Mouse (Mus musculus) adrenal gland, postnatal 36 days (tissue): ENCODE data around the gene Gopc. TPM values are rescaled to one million over a fixed set of nuclear protein-coding genes. Genes with fewer than 3 reads are reported as not detected.
"Not testable (repeated sequence)": the region's sequence is repeated elsewhere in the genome, so short reads cannot be mapped to it uniquely, and the experiment has no call there.

Source experiments
- DNase-seq, 2 experiments: peaks; one replicate each; pipeline ENCODE4 v3.0.0; 2021; ENCODE audit warnings: mixed read lengths in 1 of 2
- total RNA-seq, 2 experiments: library from RNA; stranded (reverse); gene quantifications; 2 replicates each; pipeline ENCODE4 v1.2.3; 2021

Gopc gene
- total RNA-seq, 2 experiments from 2014 or later: 23.3 to 27.3 TPM

GRCm38 (mm10) chr10:52387192-52387591 lies 5.3 kb upstream of the Gopc start:
- DNase-seq: no peak

- peak; percentile 56 to 68 for DNase-seq
Measured at GRCm38 (mm10) chr10:52384823-52385610, 3.1 kb upstream of the Gopc start.

GRCm38 (mm10) chr10:52383522-52383921 lies 1.6 kb upstream of the Gopc start:
- DNase-seq: no peak

- no peak for DNase-seq
Measured at GRCm38 (mm10) chr10:52383022-52383421, 1.1 kb upstream of the Gopc start.

- DNase-seq: no peak
Measured at GRCm38 (mm10) chr10:52381321-52381801, 563 bp downstream of the Gopc start.

GRCm38 (mm10) chr10:52377813-52378212 lies 4.1 kb downstream of the Gopc start:
- DNase-seq: no peak

GRCm38 (mm10) chr10:52376422-52376821 lies 5.5 kb downstream of the Gopc start:
- no peak for DNase-seq

GRCm38 (mm10) chr10:52374651-52375050 lies 7.3 kb downstream of the Gopc start:
- DNase-seq: no peak

GRCm38 (mm10) chr10:52373834-52374233 lies 8.1 kb downstream of the Gopc start:
- DNase-seq: no peak

- no peak for DNase-seq
Measured at GRCm38 (mm10) chr10:52368376-52368775, 13.5 kb downstream of the Gopc start.

- peak; percentile 19 to 36 for DNase-seq
Measured at GRCm38 (mm10) chr10:52360862-52361609, 20.9 kb downstream of the Gopc start.

- no peak for DNase-seq
Measured at GRCm38 (mm10) chr10:52360241-52360735, 21.6 kb downstream of the Gopc start.

GRCm38 (mm10) chr10:52358467-52358866 lies 23.5 kb downstream of the Gopc start, which contains the start of gene Gm26741:
Gene Gm26741 (plus strand): TSS chr10:52358767.
- no peak for DNase-seq

GRCm38 (mm10) chr10:52353184-52353583 lies 28.7 kb downstream of the Gopc start:
- DNase-seq: no peak

GRCm38 (mm10) chr10:52343324-52343723 lies 38.6 kb downstream of the Gopc start:
- not testable (repeated sequence) for DNase-seq

- DNase-seq: peak; percentile 18 to 54
Measured at GRCm38 (mm10) chr10:52331007-52331406, 50.9 kb downstream of the Gopc start.

- DNase-seq: no peak
Measured at GRCm38 (mm10) chr10:52321918-52322317, 60.0 kb downstream of the Gopc start.

- DNase-seq: no peak
Measured at GRCm38 (mm10) chr10:52319506-52320286, 62.2 kb downstream of the Gopc start.

GRCm38 (mm10) chr10:52309196-52309595 lies 72.7 kb downstream of the Gopc start:
- peak; percentile 29 to 57 for DNase-seq

GRCm38 (mm10) chr10:52304574-52304973 lies 77.3 kb downstream of the Gopc start:
- peak; percentile 31 to 57 for DNase-seq

GRCm38 (mm10) chr10:52302271-52302670 lies 79.7 kb downstream of the Gopc start:
- no peak for DNase-seq

GRCm38 (mm10) chr10:52301766-52302165 lies 80.2 kb downstream of the Gopc start:
- no peak for DNase-seq
